Comparison of ENCODE assay signal across 8 mouse cellular contexts in the genomic region with DNA sequence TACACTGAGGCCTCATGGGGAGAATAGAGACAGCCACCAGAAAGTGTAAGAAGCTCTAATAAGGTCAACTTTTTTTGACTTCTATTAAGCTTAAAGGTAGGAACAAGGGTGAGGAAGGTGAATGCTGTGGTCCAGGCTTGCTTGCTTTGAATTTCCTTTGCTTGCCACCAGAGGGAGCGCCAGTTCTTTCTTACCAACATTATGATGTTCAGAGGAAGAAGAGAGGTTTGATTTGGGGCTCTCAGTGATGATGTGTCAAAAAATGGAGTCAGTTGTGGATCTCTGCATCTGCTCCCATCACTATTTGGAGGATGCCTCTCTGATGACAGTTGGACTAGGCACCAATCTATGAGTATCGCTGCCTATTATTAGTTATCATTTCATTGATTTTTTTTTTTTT. TPM values are rescaled to one million over a fixed set of nuclear protein-coding genes. Genes with fewer than 3 reads are reported as not detected.
DNase-seq lines count a peak whose midpoint lies in the region.

No protein-coding gene starts in this region.

- peak; percentile 31 for DNase-seq in heart, postnatal 4 days
- no peak for DNase-seq in heart, adult 11 months
- DNase-seq in urinary bladder, postnatal 25 days (ENCODE audit: low spot score): peak; percentile 11
- no peak for DNase-seq in urinary bladder, postnatal 4 days (ENCODE audit: low spot score in 2 of 2)
- peak; percentile 4 for DNase-seq in embryo, embryonic 11.5 days (ENCODE audit: low read depth, low spot score)
- peak; percentile 11 to 38 for DNase-seq in left cerebral cortex, postnatal 10 days (ENCODE audit: extremely low spot score in 1 of 2, low spot score in 2 of 2)
- peak; percentile 29 to 56 for DNase-seq in right cerebral cortex, postnatal 10 days (ENCODE audit: low spot score in 2 of 2)
- no peak for DNase-seq in spleen, adult 12 weeks (ENCODE audit: low spot score)

- intact Hi-C loops in left cerebral cortex, postnatal 10 days (cut with DNase I): loop anchor here (10.0 kb wide), 1 partner anchor 210 kb away; no protein-coding TSS in a partner anchor

RNA-seq across cellular contexts. Expression of a gene that starts 33.7 kb away (rescaled TPM):
- total RNA-seq in heart, postnatal 4 days (2021): not detected
- not detected for total RNA-seq in left cerebral cortex, postnatal 10 days (2021)

RNA-seq across cellular contexts. Expression of a gene that starts 37.6 kb away (rescaled TPM):
- not detected for total RNA-seq in heart, postnatal 4 days (2021)
- not detected for total RNA-seq in left cerebral cortex, postnatal 10 days (2021)

Comparison
In these comparisons a context has a peak if more than half of its experiments do, and no peak if none do; other contexts are left out.
1. DNase-seq: peak in heart, postnatal 4 days (single experiment), urinary bladder, postnatal 25 days (single experiment), embryo, embryonic 11.5 days (single experiment), left cerebral cortex, postnatal 10 days (2 of 2) and right cerebral cortex, postnatal 10 days (2 of 2); none in heart, adult 11 months (single experiment), urinary bladder, postnatal 4 days (0 of 2) and spleen, adult 12 weeks (single experiment).